Mouse (Mus musculus) lung, postnatal 0 days (tissue): ENCODE results near the gene Rarres2.

Experiments used
- CTCF ChIP-seq: IDR thresholded peaks from 2 replicates; pipeline ENCODE4 v1.5.1; 2016; ENCODE audit warnings: antibody characterized with exemption, mild to moderate bottlenecking
- EP300 ChIP-seq: IDR thresholded peaks from 2 replicates; pipeline ENCODE4 v1.6.1; 2016; ENCODE audit warnings: antibody characterized with exemption, mild to moderate bottlenecking, control low read depth

DNA sequence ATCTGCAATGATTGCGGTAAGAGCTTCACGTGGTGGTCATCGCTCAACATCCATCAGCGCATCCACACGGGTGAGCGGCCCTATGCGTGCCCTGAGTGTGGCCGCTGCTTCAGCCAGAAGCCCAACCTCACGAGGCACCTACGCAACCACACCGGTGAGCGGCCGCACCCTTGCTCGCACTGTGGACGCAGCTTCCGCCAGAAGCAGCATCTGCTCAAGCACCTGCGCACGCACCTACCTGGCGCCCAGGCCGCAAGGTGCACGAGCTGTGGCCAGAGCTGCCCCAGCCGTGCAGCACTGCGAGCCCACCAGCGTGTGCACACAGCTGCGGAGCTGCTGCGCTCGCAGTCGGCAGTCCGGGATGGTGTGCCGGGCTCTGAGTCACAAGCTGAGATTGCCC lies 47.4 kb upstream of the Rarres2 start:
- no peak for TF ChIP-seq CTCF
- no peak for TF ChIP-seq EP300
